Mouse (Mus musculus) intestine, embryonic 14.5 days (tissue): ENCODE data around the gene Slc20a1. TPM values are rescaled to one million over a fixed set of nuclear protein-coding genes. Genes with fewer than 3 reads are reported as not detected.

Source experiments
- ATAC-seq: fragments of 200-750 bp; cut with Nextera tagmentation; replicated peaks from 2 replicates; pipeline ENCODE4 v1.8.0; 2017; ENCODE audit warnings: low read depth, moderate number of reproducible peaks, moderate TSS enrichment, moderate library complexity; ENCODE audit not compliant: low FRiP score, low TSS enrichment
- DNase-seq: peaks from one replicate; pipeline ENCODE4 v3.0.0-alpha.2; 2018; ENCODE audit warnings: low spot score
- H3K27ac ChIP-seq: fragments of 300-500 bp; sonication (generic); 2 replicates; pipeline ENCODE4 v1.5.1; 2014; ENCODE audit warnings: low read depth, mild to moderate bottlenecking, control low read depth
- H3K27me3 ChIP-seq: fragments of 300-500 bp; sonication (generic); replicated peaks from 2 replicates; pipeline ENCODE4 v1.6.1; 2014; ENCODE audit warnings: low read length, control low read depth; ENCODE audit not compliant: control insufficient read depth, insufficient read depth
- H3K36me3 ChIP-seq: fragments of 300-500 bp; sonication (generic); 2 replicates; pipeline ENCODE4 v1.6.1; 2014; ENCODE audit warnings: low read length, control low read depth; ENCODE audit not compliant: control insufficient read depth, insufficient read depth
- H3K4me1 ChIP-seq: fragments of 300-500 bp; sonication (generic); replicated peaks from 2 replicates; pipeline ENCODE4 v1.6.1; 2014; ENCODE audit warnings: low read length, control low read depth, mixed read lengths; ENCODE audit not compliant: control insufficient read depth, insufficient read depth
- H3K4me2 ChIP-seq: fragments of 300-500 bp; sonication (generic); 2 replicates; pipeline ENCODE4 v1.6.1; 2014; ENCODE audit warnings: low read length
- H3K4me3 ChIP-seq: fragments of 300-500 bp; sonication (generic); 2 replicates; pipeline ENCODE4 v1.5.1; 2014; ENCODE audit warnings: low read depth, low read length, control low read depth, mixed read lengths
- H3K9ac ChIP-seq: fragments of 300-500 bp; sonication (generic); 2 replicates; pipeline ENCODE4 v1.6.1; 2014; ENCODE audit warnings: mild to moderate bottlenecking, low read length
- H3K9me3 ChIP-seq: fragments of 300-500 bp; sonication (generic); 2 replicates; pipeline ENCODE4 v1.6.1; 2016; ENCODE audit warnings: low read length, control low read depth; ENCODE audit not compliant: control insufficient read depth
- WGBS: fragments of 180-500 bp; shearing (Covaris S2); extraction: QIAGEN DNeasy Blood & Tissue Kit; methylation state at CpG from one replicate; pipeline ENCODE4 v1.1.7; 2014; 5-methylcytosine and 5-hydroxymethylcytosine counted together
- polyA plus RNA-seq: library from polyadenylated mRNA; unstranded; fragments of >200 nt; fragmentation: Nextera tagmentation; extraction: Ambion mirVana; gene quantifications from 2 replicates; pipeline ENCODE4 v1.2.1, GENCODE M21; 2014

Gene Slc20a1
- polyA plus RNA-seq, 1 experiment from 2014 or later: 61.1 TPM

DNA sequence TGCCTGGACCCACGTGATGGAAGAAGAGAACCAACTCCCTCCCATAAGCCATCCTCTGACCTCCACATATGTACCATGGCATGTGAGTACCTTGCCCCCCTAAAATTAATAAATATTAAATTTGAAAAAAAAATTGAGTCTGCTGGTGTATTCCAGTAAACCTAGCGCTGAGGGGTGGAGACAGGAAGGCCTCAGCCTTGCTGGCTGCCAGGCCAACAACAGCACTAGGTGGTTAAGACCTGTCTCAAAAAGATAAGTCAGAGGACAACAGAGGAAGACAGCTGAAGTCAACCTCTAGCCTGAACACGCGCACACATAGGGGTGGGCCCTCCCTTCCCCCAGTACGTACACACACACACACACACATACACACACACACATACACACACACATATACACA is 16.2 kb downstream of the Slc20a1 start:
- H3K4me2 ChIP-seq: no peak overlapping the region
- H3K9ac ChIP-seq: no peak overlapping the region
- ATAC-seq: no peak
- no peaks in the 10 kb centered on the region for H3K4me1 ChIP-seq
- DNase-seq: no peak
- H3K9me3 ChIP-seq: no peaks in the 10 kb centered on the region
- no peak overlapping the region for H3K27ac ChIP-seq
- H3K27me3 ChIP-seq: no peaks in the 10 kb centered on the region
- no peak overlapping the region for H3K4me3 ChIP-seq
- 96% methylated on average over 5 of the region's 5 CpGs for WGBS
- H3K36me3 ChIP-seq: peaks cover 28% of the 10 kb centered on the region

DNA sequence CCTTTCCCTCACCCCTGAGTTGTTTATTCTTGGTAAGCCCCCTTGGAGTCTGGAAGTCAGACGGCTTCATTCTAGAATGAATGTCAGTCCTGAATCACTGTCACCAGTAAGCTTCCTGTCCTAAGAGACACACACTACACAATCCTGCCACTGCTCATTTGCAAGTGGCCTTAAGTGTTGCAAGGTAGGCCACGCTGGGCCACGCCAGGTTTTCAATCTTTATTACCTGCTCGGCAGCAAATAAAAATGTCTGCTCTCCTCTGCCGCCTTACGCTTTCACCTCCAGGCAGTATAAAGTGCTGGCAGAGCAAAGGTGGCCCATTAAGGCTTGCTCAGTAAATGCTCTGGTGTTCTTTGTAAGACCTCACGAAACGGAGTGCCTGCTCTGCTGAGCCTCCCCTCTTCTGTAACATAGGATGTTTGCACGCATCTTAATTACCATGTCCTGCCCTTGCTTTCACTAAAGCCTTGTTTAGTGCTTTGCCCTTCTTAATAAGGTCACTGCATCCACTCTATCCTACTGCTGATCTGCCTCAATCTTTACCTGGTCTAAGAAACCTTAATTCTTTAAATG is 19.1 kb downstream of the Slc20a1 start:
- Histone ChIP-seq H3K4me2 (no peak overlapping the region), H3K36me3 (no peaks in the 10 kb centered on the region), H3K9ac (no peak overlapping the region), H3K4me3 (no peak overlapping the region), H3K27me3 (no peaks in the 10 kb centered on the region), H3K9me3 (no peaks in the 10 kb centered on the region), H3K4me1 (no peaks in the 10 kb centered on the region), H3K27ac (no peak overlapping the region)
- WGBS: 30% methylated on average over 9 of the region's 9 CpGs
- ATAC-seq (no peak), DNase-seq (no peak)

DNA sequence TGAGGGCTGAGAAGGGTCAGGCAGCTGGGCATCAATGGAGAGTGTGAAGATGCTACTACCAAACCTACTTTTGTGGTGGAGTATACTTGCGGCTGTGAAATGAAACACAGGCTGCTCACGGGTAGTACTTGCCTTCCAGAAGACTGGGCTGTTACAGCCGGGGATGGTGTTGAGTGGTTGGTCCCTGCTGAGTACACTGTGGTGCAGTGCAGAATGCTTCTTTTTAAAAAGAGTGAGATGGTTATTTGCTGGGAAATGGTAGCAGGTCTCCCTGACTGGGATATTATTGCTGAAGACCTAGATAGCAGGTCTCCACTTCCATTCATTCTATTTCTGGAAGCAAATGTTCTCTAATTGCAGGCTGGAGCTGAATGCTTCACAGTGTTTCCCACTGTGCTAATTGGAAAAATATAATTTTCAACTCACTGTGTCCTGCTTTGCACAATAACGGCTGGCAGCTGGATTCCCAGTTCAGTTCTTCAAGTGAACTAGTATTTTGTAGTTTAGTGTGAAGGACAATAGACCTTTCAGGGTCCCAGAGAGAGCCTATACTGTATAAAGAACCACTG is 20.1 kb downstream of the Slc20a1 start:
- H3K36me3 ChIP-seq: no peaks in the 10 kb centered on the region
- H3K9me3 ChIP-seq: no peaks in the 10 kb centered on the region
- no peak overlapping the region for H3K9ac ChIP-seq
- H3K4me3 ChIP-seq: no peak overlapping the region
- H3K27ac ChIP-seq: no peak overlapping the region
- DNase-seq (no peak), ATAC-seq (no peak)
- no peaks in the 10 kb centered on the region for H3K4me1 ChIP-seq
- H3K27me3 ChIP-seq: no peaks in the 10 kb centered on the region
- WGBS: 84% methylated on average over 4 of the region's 4 CpGs
- no peak overlapping the region for H3K4me2 ChIP-seq

DNA sequence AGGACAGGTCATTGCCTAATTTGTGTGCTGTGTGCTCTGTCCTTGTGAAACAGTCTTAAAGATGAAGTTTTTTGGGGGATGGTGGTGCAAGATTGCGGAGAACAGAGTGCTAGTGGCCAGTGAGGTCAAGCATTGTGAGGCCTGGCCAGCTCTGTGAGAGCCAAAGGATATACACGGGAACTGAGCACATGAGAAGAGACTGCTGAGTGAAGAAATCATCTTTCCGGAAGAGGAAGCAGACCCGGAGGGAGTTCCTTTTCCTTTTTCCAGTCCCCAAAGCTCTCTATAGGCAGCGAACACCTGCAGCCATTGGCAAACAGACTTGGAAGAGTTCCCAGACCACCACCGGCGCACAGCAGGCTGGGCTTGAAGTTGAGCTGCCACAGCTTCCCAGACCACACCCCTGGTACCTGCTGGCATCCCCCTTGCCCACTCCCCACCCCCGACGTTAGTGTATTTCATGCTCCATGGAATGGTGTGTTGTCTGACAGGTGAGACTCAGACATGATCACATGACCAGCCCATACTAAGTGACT is 22.6 kb downstream of the Slc20a1 start:
- ATAC-seq (no peak), DNase-seq (no peak)
- H3K36me3 ChIP-seq: no peaks in the 10 kb centered on the region
- H3K27me3 ChIP-seq: no peaks in the 10 kb centered on the region
- H3K27ac ChIP-seq: no peak overlapping the region
- H3K4me3 ChIP-seq: no peak overlapping the region
- 81% methylated on average over 9 of the region's 9 CpGs for WGBS
- H3K4me1 ChIP-seq: no peaks in the 10 kb centered on the region
- H3K9ac ChIP-seq: no peak overlapping the region
- no peak overlapping the region for H3K4me2 ChIP-seq
- H3K9me3 ChIP-seq: no peaks in the 10 kb centered on the region

DNA sequence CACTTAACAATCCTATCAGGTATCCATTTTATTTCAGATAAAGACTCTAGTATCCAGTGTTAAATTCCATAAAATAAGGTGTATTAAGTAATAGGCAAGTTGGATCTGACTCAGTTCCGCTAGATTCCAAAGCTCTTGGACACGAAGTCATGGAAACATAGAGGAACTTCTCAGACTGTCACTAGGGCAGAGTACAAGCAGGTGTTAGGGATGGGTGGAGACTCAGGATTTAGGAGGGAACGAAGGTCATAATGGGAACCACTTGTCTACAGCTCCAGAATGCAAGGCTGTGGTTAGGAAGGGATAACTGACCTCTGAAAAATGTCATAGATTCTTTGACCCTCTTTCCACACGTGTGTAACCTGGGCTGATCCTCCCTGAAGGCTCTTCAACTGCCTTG is 25.6 kb downstream of the Slc20a1 start:
- H3K9ac ChIP-seq: no peak overlapping the region
- H3K27me3 ChIP-seq: no peaks in the 10 kb centered on the region
- no peaks in the 10 kb centered on the region for H3K36me3 ChIP-seq
- H3K4me3 ChIP-seq: no peak overlapping the region
- ATAC-seq (no peak), DNase-seq (no peak)
- no peaks in the 10 kb centered on the region for H3K9me3 ChIP-seq
- no peak overlapping the region for H3K4me2 ChIP-seq
- H3K4me1 ChIP-seq: no peaks in the 10 kb centered on the region
- 72% methylated on average over 4 of the region's 4 CpGs for WGBS
- no peak overlapping the region for H3K27ac ChIP-seq

DNA sequence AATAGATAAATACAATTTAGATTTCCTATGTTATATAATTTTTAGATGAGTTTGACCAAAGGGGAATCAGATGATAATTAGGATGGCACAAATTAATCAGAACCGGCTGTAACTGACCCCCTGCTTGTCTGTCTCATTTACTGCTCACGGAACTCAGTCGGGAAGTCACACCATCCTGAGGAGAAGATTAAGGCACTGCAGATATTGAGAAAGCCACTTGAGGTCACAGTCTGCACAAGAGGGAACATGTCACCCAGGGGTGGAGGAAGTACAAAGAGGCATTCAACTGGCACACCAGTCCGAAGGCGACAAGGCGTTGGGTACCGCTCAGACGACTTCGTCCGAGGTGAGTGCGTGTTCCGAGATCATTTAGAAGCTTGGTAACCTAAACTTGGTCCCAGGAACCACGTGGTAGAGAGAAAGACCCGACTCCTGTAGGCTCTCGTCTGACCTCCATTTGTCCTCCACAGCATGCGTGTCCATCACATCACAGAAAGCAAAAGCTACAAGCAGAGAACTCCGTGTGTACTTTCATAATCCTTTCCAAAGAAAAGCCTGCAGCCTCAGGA is 26.8 kb downstream of the Slc20a1 start:
- DNase-seq: no peak
- no peak overlapping the region for H3K4me3 ChIP-seq
- no peak overlapping the region for H3K27ac ChIP-seq
- no peaks in the 10 kb centered on the region for H3K4me1 ChIP-seq
- no peaks in the 10 kb centered on the region for H3K36me3 ChIP-seq
- no peak overlapping the region for H3K9ac ChIP-seq
- ATAC-seq: no peak
- no peaks in the 10 kb centered on the region for H3K27me3 ChIP-seq
- no peaks in the 10 kb centered on the region for H3K9me3 ChIP-seq
- WGBS: 91% methylated on average over 17 of the region's 17 CpGs
- H3K4me2 ChIP-seq: no peak overlapping the region

- H3K36me3 ChIP-seq: no peaks in the 10 kb centered on the region
- ATAC-seq (0 out of 2 replicates have a peak, but pooled peaks have one; percentile 16), DNase-seq (no peak)
- H3K4me1 ChIP-seq: no peaks in the 10 kb centered on the region
- no peak overlapping the region for H3K4me2 ChIP-seq
- no peaks in the 10 kb centered on the region for H3K27me3 ChIP-seq
- H3K9me3 ChIP-seq: no peaks in the 10 kb centered on the region
- H3K4me3 ChIP-seq: no peak overlapping the region
- 65% methylated on average over 11 of the region's 11 CpGs for whole genome bisulfite sequencing
- no peak overlapping the region for H3K9ac ChIP-seq
- H3K27ac ChIP-seq: no peak overlapping the region
Measured at GRCm38 (mm10) chr2:129226296-129226851, 27.8 kb downstream of the Slc20a1 start.

- Histone ChIP-seq H3K9ac (no peak overlapping the region), H3K27me3 (no peaks in the 10 kb centered on the region), H3K36me3 (no peaks in the 10 kb centered on the region), H3K4me2 (no peak overlapping the region), H3K4me1 (no peaks in the 10 kb centered on the region), H3K9me3 (no peaks in the 10 kb centered on the region), H3K4me3 (no peak overlapping the region), H3K27ac (no peak overlapping the region)
- 78% methylated on average over 7 of the region's 7 CpGs for WGBS
- no peak for DNase-seq
- ATAC-seq: no peak
Measured at GRCm38 (mm10) chr2:129227011-129227529, 28.5 kb downstream of the Slc20a1 start.
